Mouse (Mus musculus): ENCODE measurements around the gene Fam19a2.

GRCm38 (mm10) chr10:123721952-123722460, 458.2 kb downstream of the Fam19a2 start:
- TF ChIP-seq CTCF (IDR thresholded peaks at IDR 0.05; ENCODE audit: low read depth), result no peak
- TF ChIP-seq EP300 (IDR thresholded peaks at IDR 0.05; ENCODE audit: low read depth), result no peak
